Mouse (Mus musculus) midbrain, postnatal 0 days (tissue): ENCODE measurements around the gene Sfi1. TPM values are rescaled to one million over a fixed set of nuclear protein-coding genes. Genes with fewer than 3 reads are reported as not detected.

Source experiments
- ATAC-seq: fragments of 200-750 bp; cut with Nextera tagmentation; 2 replicates; pipeline ENCODE4 v1.8.0; 2017; ENCODE audit warnings: moderate number of reproducible peaks, mild to moderate bottlenecking, moderate TSS enrichment, moderate library complexity; ENCODE audit not compliant: low FRiP score
- DNase-seq: peaks from one replicate; pipeline ENCODE4 v3.0.0-alpha.2; 2015; ENCODE audit warnings: low spot score
- H3K27ac ChIP-seq: fragments of 300-500 bp; sonication (generic); 2 replicates; pipeline ENCODE4 v1.5.1; 2014; ENCODE audit warnings: low read depth, mild to moderate bottlenecking, low read length, mixed read lengths
- H3K27me3 ChIP-seq: fragments of 300-500 bp; sonication (generic); 2 replicates; pipeline ENCODE4 v1.6.1; 2014; ENCODE audit warnings: low read length, control low read depth, mixed read lengths; ENCODE audit not compliant: insufficient read depth
- H3K36me3 ChIP-seq: fragments of 300-500 bp; sonication (generic); 2 replicates; pipeline ENCODE4 v1.6.1; 2014; ENCODE audit warnings: low read length, control low read depth, mixed read lengths; ENCODE audit not compliant: insufficient read depth
- H3K4me1 ChIP-seq: fragments of 300-500 bp; sonication (generic); 2 replicates; pipeline ENCODE4 v1.6.1; 2014; ENCODE audit warnings: mild to moderate bottlenecking, control low read depth, antibody characterized with exemption, low read length, mixed read lengths; ENCODE audit not compliant: insufficient read depth
- H3K4me2 ChIP-seq: fragments of 300-500 bp; sonication (generic); 2 replicates; pipeline ENCODE4 v1.6.1; 2014; ENCODE audit warnings: low read depth, mild to moderate bottlenecking, low read length, mixed read lengths; ENCODE audit not compliant: poor library complexity, severe bottlenecking
- H3K4me3 ChIP-seq: fragments of 300-500 bp; sonication (generic); 2 replicates; pipeline ENCODE4 v1.5.1; 2014; ENCODE audit warnings: low read depth, mild to moderate bottlenecking, low read length, moderate library complexity
- H3K9ac ChIP-seq: fragments of 300-500 bp; sonication (generic); replicated peaks from 2 replicates; pipeline ENCODE4 v1.6.1; 2014; ENCODE audit warnings: mild to moderate bottlenecking, low read length, moderate library complexity, mixed read lengths; ENCODE audit not compliant: poor library complexity, severe bottlenecking
- H3K9me3 ChIP-seq: fragments of 300-500 bp; sonication (generic); 2 replicates; pipeline ENCODE4 v1.6.1; 2016; ENCODE audit warnings: low read length, control low read depth
- CTCF ChIP-seq: IDR thresholded peaks from 2 replicates; pipeline ENCODE4 v1.5.1; 2016; ENCODE audit warnings: antibody characterized with exemption, mild to moderate bottlenecking
- WGBS: fragments of 180-500 bp; shearing (Covaris S2); extraction: QIAGEN DNeasy Blood & Tissue Kit; methylation state at CpG from one replicate; pipeline ENCODE4 v1.1.7; 2014; 5-methylcytosine and 5-hydroxymethylcytosine counted together
- polyA plus RNA-seq: library from polyadenylated mRNA; unstranded; fragments of >200 nt; fragmentation: Nextera tagmentation; extraction: Ambion mirVana; gene quantifications from 2 replicates; pipeline ENCODE4 v1.2.1, GENCODE M21; 2015
- total RNA-seq: library from RNA; depleted of rRNA; stranded (reverse); fragments of >200 nt; gene quantifications from 2 replicates; pipeline ENCODE4 v1.2.3, GENCODE M21; 2014; rRNA removed

The Sfi1 gene
- total RNA-seq: 16.3 and 17.6 TPM in 2 replicates
- 10.8 and 11.3 TPM in 2 replicates for polyA plus RNA-seq

DNA sequence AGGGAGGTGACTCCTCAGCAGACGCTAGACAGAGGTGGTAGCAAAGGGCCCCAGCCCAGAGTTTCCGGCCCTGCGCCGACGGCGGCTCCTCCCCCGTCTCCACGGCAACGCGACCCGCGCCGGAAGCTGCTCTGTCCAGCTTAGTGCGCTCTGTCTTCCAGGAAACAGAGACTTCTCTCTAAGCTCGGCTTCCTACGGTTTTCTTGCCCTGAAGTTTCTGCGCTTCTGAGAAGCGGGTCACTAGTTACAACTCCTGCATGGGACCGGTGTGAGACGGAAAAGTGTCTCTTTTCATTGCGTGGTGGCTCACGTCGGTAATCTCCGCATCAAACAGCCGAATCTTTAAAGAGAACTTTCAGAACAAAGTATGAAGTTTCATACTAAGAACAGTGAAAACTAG, at the start of gene Sfi1:
Gene Sfi1, minus strand, starts transcription at position 101 of the 400 bp plus-strand sequence.
- H3K4me1 ChIP-seq: no peaks in the 10 kb centered on the region
- H3K4me2 ChIP-seq: no peak within 1 kb of the TSS
- 86% methylated on average over 25 of the region's 25 CpGs for WGBS
- H3K27me3 ChIP-seq: no peaks in the 10 kb centered on the region
- no peak within 1 kb of the TSS for H3K27ac ChIP-seq
- no peaks in the 10 kb centered on the region for H3K9me3 ChIP-seq
- no peaks in the 10 kb centered on the region for H3K36me3 ChIP-seq
- H3K9ac ChIP-seq: no peak within 1 kb of the TSS
- DNase-seq (no peak), ATAC-seq (no peak)
- TF ChIP-seq CTCF: no peak
- no peak within 1 kb of the TSS for H3K4me3 ChIP-seq

- Histone ChIP-seq H3K9ac (no peak overlapping the region), H3K27me3 (no peaks in the 10 kb centered on the region), H3K27ac (no peak overlapping the region), H3K36me3 (peaks cover 58% of the 10 kb centered on the region), H3K9me3 (no peaks in the 10 kb centered on the region), H3K4me3 (no peak overlapping the region), H3K4me2 (no peak overlapping the region), H3K4me1 (no peaks in the 10 kb centered on the region)
- TF ChIP-seq CTCF: no peak
- WGBS: 95% methylated on average over 7 of the region's 7 CpGs
- ATAC-seq (no peak), DNase-seq (no peak)
Observed at GRCm38 (mm10) chr11:3242395-3242794, 49.1 kb upstream of the Sfi1 start.

DNA sequence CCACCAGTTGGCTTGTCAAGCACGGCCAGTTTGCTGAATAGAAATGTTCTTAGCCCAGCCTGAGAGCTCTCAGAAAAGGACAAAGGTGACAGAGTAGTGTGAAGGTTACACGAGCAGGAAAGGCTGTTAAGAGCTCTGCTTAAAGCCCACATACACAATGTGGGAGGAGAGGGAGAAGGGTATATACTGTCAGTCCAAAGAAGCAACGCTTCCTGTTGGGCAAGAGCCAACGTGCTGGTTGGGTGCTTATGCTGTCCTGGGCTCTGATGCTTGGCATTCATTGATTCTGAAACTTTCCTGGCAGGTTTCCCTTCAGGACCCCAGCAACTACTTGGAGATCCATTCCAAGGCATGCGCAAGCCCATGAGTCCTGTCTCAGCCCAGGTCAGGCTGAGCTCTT, 42.0 kb upstream of the Sfi1 start:
- 81% methylated on average over 5 of the region's 5 CpGs for WGBS

GRCm38 (mm10) chr11:3233704-3234103, 40.4 kb upstream of the Sfi1 start:
- DNase-seq (no peak), ATAC-seq (no peak)
- no peak overlapping the region for H3K9ac ChIP-seq
- 93% methylated on average over 4 of the region's 4 CpGs for WGBS
- no peaks in the 10 kb centered on the region for H3K4me1 ChIP-seq
- peaks cover 38% of the 10 kb centered on the region for H3K36me3 ChIP-seq
- TF ChIP-seq CTCF: no peak
- no peaks in the 10 kb centered on the region for H3K27me3 ChIP-seq
- H3K27ac ChIP-seq: no peak overlapping the region
- no peak overlapping the region for H3K4me3 ChIP-seq
- no peaks in the 10 kb centered on the region for H3K9me3 ChIP-seq
- H3K4me2 ChIP-seq: no peak overlapping the region

More for the DNA sequence above, 42.0 kb upstream of the Sfi1 start:
- DNase-seq (peak; percentile 30), ATAC-seq (no peak)
- no peaks in the 10 kb centered on the region for H3K9me3 ChIP-seq
- H3K4me1 ChIP-seq: no peaks in the 10 kb centered on the region
- H3K36me3 ChIP-seq: peaks cover 38% of the 10 kb centered on the region
- H3K9ac ChIP-seq: no peak overlapping the region
- no peaks in the 10 kb centered on the region for H3K27me3 ChIP-seq
- no peak overlapping the region for H3K4me2 ChIP-seq
- TF ChIP-seq CTCF: no peak
- H3K4me3 ChIP-seq: no peak overlapping the region
- no peak overlapping the region for H3K27ac ChIP-seq

- DNase-seq: no peak
- no peaks in the 10 kb centered on the region for H3K4me1 ChIP-seq
- H3K9me3 ChIP-seq: no peaks in the 10 kb centered on the region
- ATAC-seq: no peak
- no peak for TF ChIP-seq CTCF
- peaks cover 35% of the 10 kb centered on the region for H3K36me3 ChIP-seq
- no peak overlapping the region for H3K9ac ChIP-seq
- WGBS: 90% methylated on average over 3 of the region's 3 CpGs
- H3K27ac ChIP-seq: no peak overlapping the region
- H3K4me2 ChIP-seq: no peak overlapping the region
- no peak overlapping the region for H3K4me3 ChIP-seq
- H3K27me3 ChIP-seq: no peaks in the 10 kb centered on the region
Observed at GRCm38 (mm10) chr11:3232248-3232647, 39.0 kb upstream of the Sfi1 start.

DNA sequence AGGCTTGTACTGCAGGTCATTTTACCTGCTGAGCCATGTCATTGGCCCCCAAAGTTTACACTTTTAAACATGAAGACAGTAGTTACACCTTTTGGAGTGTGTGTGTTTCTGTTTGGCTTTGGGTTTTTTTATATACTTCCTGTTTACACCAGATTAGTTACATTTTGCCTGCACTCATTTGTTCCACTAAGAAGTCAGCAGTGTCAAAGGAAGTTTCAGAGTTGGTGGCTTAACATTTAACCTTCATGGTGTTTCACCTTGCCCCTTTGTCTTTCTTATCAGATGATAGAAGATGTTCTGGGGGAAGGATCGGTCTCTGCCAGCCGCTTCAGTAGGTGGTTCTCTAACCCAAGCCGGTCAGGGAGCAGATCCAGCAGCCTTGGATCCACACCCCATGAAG, 33.9 kb upstream of the Sfi1 start:
- Histone ChIP-seq H3K27ac (no peak overlapping the region), H3K4me2 (no peak overlapping the region), H3K27me3 (no peaks in the 10 kb centered on the region), H3K36me3 (peaks cover 50% of the 10 kb centered on the region), H3K9me3 (no peaks in the 10 kb centered on the region), H3K4me3 (no peak overlapping the region), H3K4me1 (no peaks in the 10 kb centered on the region), H3K9ac (no peak overlapping the region)
- no peak for TF ChIP-seq CTCF
- 99% methylated on average over 3 of the region's 3 CpGs for WGBS
- DNase-seq: no peak
- no peak for ATAC-seq
